Mouse (Mus musculus) liver, adult 2 months (tissue): ENCODE data around the gene Etv4.

Source experiments
- CTCF ChIP-seq: fragments of 200-500 bp; IDR thresholded peaks from 2 replicates; pipeline ENCODE4 v1.5.1; 2011; ENCODE audit warnings: low read depth, low read length, control low read depth
- POLR2A ChIP-seq: fragments of 200-500 bp; IDR thresholded peaks from 2 replicates; pipeline ENCODE4 v1.6.1; 2011; ENCODE audit warnings: low read length, control low read depth; ENCODE audit not compliant: insufficient read depth; ENCODE audit errors: extremely low read depth

DNA sequence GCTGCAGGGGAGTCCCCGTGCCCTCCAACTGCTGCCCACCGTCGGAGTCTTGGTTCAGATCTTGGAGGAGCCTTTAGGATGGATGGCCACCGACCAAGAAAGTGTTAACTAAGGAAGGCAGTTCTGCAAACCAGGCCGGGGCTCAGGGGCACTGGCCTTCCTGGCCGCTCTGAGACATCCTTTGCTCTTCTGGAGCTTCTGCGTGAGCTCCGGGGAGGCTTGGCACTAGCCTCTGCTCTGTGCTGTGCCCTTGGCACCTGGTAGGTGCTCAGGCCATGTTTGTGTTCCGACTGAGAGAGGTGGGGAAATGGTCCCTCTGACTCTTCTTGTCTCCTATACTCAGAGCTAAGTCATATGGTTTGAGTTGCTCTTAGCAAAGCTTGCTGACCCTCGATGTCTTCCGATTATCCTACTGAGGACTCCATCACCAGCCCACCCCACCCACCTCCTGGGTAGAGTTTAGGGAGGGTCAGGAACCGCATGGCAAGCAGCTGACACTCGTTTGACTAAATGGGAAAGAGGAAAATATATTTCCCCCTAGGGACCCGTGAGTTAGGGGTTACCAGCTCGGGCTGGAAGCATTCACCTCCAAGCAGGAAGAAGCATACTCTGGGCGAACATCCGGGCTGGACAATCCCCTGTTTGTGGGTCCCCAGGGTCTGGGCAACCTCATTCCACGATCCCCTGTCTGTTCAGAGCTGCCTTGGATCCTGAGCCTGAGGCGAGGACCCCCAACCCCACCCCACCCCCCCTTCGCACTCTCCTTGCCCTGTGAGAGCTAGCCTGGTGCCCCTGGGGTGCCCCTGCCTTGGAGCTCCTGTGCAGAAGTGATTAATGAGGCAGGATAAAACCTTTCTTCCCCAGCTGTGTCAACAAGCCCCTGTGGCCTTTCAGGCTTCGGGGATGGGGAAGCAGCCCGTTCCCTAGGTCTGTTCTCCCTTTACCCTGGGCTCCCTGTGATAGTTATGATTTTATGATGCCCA, 30.2 kb upstream of the Etv4 start:
- TF ChIP-seq CTCF (no peak), POLR2A (no peak)
